ENCODE assay signal across 16 mouse cellular contexts in the genomic region with DNA sequence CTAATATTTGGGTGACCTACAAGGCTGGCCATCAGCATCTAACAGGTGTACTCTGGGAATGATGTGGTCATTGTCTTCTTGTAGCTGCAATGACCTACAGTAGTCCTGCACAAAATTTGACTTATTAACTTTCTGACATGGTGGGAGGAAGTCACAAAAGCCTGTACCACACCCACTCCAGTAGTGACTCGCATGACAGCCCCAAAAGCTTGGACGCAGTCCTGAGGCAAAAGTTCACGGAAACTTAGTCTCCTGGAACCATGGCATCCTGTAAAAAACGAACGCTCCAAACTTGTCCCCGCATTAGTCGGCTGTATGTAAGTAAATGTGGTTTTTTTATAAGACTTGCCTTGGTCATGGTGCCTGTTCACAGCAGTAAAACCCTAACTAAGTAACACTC.
DNase-seq lines count a peak whose midpoint lies in the region.
"Had no signal": no experiment of that assay in that cellular context is flagged by ENCODE, and none has a peak within 500 bp of the region (broad histone marks: within the 10 kb centered on the region; RNA-seq: fewer than 3 reads in every experiment).

No protein-coding gene starts in this region.

- DNase-seq in kidney, adult 18-20 months: peak; percentile 41
- no peak for DNase-seq in kidney, postnatal 4 days
- peak; percentile 8 for DNase-seq in R1 (ENCODE audit: low read depth, low spot score)
- peak; percentile 84 for DNase-seq in kidney, adult 9 months
- peak; percentile 37 to 73 for DNase-seq in kidney, postnatal 25 days
- DNase-seq in Muller cell, postnatal 12 days (ENCODE audit: inconsistent ontology term): no peak
- no peak for DNase-seq in retina, embryonic 14.5 days (ENCODE audit: low spot score)
- DNase-seq: adrenal gland, postnatal 25 days; cerebellum, adult 11-12 months; cerebellum, adult 8-10 months; cerebellum, postnatal 10 days; embryo, embryonic 11 days; gastrocnemius, postnatal 10 days; gastrocnemius, postnatal 36 days; heart, postnatal 10 days; heart, postnatal 36 days had no signal

Comparison
In these comparisons a context has a peak if more than half of its experiments do, and no peak if none do; other contexts are left out.
1. DNase-seq: peak in kidney, adult 18-20 months (single experiment), R1 (single experiment), kidney, adult 9 months (single experiment) and kidney, postnatal 25 days (2 of 2); none in kidney, postnatal 4 days (0 of 2), Muller cell, postnatal 12 days (single experiment) and retina, embryonic 14.5 days (single experiment).